Mouse (Mus musculus) layer of hippocampus, postnatal 36 days (tissue): ENCODE measurements at regions not wholly inside any gene's neighbourhood (a gene's known extent, or its start where the extent isn't known, plus 50 kb on each side); places are given as distances from the start of the nearest gene placed in this dataset.

Experiments used
- DNase-seq, 2 experiments: peaks; one replicate each; pipeline ENCODE4 v3.0.0; 2022

- DNase-seq, result no peak
Observed at GRCm38 (mm10) chr3:128787686-128788085, 412.0 kb upstream of the Pitx2 start.

- DNase-seq, result no peak
Observed at GRCm38 (mm10) chr3:128795931-128796330, 403.7 kb upstream of the Pitx2 start.

GRCm38 (mm10) chr3:128797829-128798228, 401.8 kb upstream of the Pitx2 start:
- DNase-seq, result no peak

- DNase-seq, result no peak
Observed at GRCm38 (mm10) chr3:128829371-128830160, 370.1 kb upstream of the Pitx2 start.

GRCm38 (mm10) chr3:128850327-128850977, 349.2 kb upstream of the Pitx2 start:
- DNase-seq, result no peak

GRCm38 (mm10) chr3:128856515-128856914, 343.2 kb upstream of the Pitx2 start:
- DNase-seq, result no peak

- DNase-seq, result no peak
Observed at GRCm38 (mm10) chr3:128881685-128882444, 317.8 kb upstream of the Pitx2 start.

- DNase-seq, result no peak
Observed at GRCm38 (mm10) chr3:128883636-128884195, 316.0 kb upstream of the Pitx2 start.

GRCm38 (mm10) chr3:128886678-128887077, 313.0 kb upstream of the Pitx2 start:
- DNase-seq, result no peak

- DNase-seq, result no peak
Observed at GRCm38 (mm10) chr3:128891078-128891477, 308.6 kb upstream of the Pitx2 start.

- no peak for DNase-seq
Observed at GRCm38 (mm10) chr3:128896628-128897027, 303.1 kb upstream of the Pitx2 start.

GRCm38 (mm10) chr3:128911122-128911521, 288.6 kb upstream of the Pitx2 start:
- DNase-seq, result no peak

- DNase-seq, result no peak
Observed at GRCm38 (mm10) chr3:128921428-128921827, 278.2 kb upstream of the Pitx2 start.

GRCm38 (mm10) chr3:128922150-128922549, 277.5 kb upstream of the Pitx2 start:
- no peak for DNase-seq

GRCm38 (mm10) chr3:128938536-128938935, 261.1 kb upstream of the Pitx2 start:
- no peak for DNase-seq

- no peak for DNase-seq
Observed at GRCm38 (mm10) chr3:128941156-128941555, 258.5 kb upstream of the Pitx2 start.

GRCm38 (mm10) chr3:128944631-128945030, 255.0 kb upstream of the Pitx2 start:
- DNase-seq, result no peak

- no peak for DNase-seq
Observed at GRCm38 (mm10) chr3:128954886-128955285, 244.8 kb upstream of the Pitx2 start.

GRCm38 (mm10) chr3:128976752-128977151, 222.9 kb upstream of the Pitx2 start:
- DNase-seq, result no peak

- peak; percentile 1 to 5 for DNase-seq
Observed at GRCm38 (mm10) chr3:128990183-128990912, 209.3 kb upstream of the Pitx2 start.

GRCm38 (mm10) chr3:129002866-129003265, 196.8 kb upstream of the Pitx2 start:
- DNase-seq, result no peak

- DNase-seq, result no peak
Observed at GRCm38 (mm10) chr3:129004085-129004484, 195.6 kb upstream of the Pitx2 start.
